Mouse (Mus musculus): ENCODE measurements around the gene Gabrp.

Gabrp gene

GRCm38 (mm10) chr11:33578859-33579258, at the start of gene Gabrp:
Gene Gabrp, minus strand, starts transcription at chr11:33578959.
- DNase-seq = no peak

- peak; percentile 23 for DNase-seq
Observed at GRCm38 (mm10) chr11:33627136-33627742, 48.5 kb upstream of the Gabrp start.

GRCm38 (mm10) chr11:33614218-33614617, 35.5 kb upstream of the Gabrp start:
- peak; percentile 14 for DNase-seq

GRCm38 (mm10) chr11:33607784-33608183, 29.0 kb upstream of the Gabrp start:
- no peak for DNase-seq

GRCm38 (mm10) chr11:33603174-33603573, 24.4 kb upstream of the Gabrp start:
- DNase-seq = no peak

- DNase-seq = no peak
Observed at GRCm38 (mm10) chr11:33598986-33599385, 20.2 kb upstream of the Gabrp start, which contains the start of gene D130052B06Rik. Gene D130052B06Rik, plus strand, starts transcription at chr11:33599302.

GRCm38 (mm10) chr11:33596655-33597054, 17.9 kb upstream of the Gabrp start:
- no peak for DNase-seq

- no peak for DNase-seq
Observed at GRCm38 (mm10) chr11:33592826-33593225, 14.1 kb upstream of the Gabrp start.

- no peak for DNase-seq
Observed at GRCm38 (mm10) chr11:33590771-33591170, 12.0 kb upstream of the Gabrp start.

GRCm38 (mm10) chr11:33586614-33587013, 7.9 kb upstream of the Gabrp start:
- DNase-seq = no peak

GRCm38 (mm10) chr11:33579621-33580020, 862 bp upstream of the Gabrp start:
- no peak for DNase-seq

GRCm38 (mm10) chr11:33574944-33575343, 3.8 kb downstream of the Gabrp start:
- DNase-seq = no peak

- no peak for DNase-seq
Observed at GRCm38 (mm10) chr11:33570413-33570812, 8.3 kb downstream of the Gabrp start.

- no peak for DNase-seq
Observed at GRCm38 (mm10) chr11:33563921-33564320, 14.8 kb downstream of the Gabrp start.

GRCm38 (mm10) chr11:33554123-33554522, 24.6 kb downstream of the Gabrp start:
- peak; percentile 7 for DNase-seq

- no peak for DNase-seq
Observed at GRCm38 (mm10) chr11:33550861-33551560, 27.7 kb downstream of the Gabrp start.

GRCm38 (mm10) chr11:33547386-33547785, 31.4 kb downstream of the Gabrp start:
- DNase-seq = no peak

GRCm38 (mm10) chr11:33544945-33545344, 33.8 kb downstream of the Gabrp start:
- DNase-seq = no peak

GRCm38 (mm10) chr11:33544121-33544520, 34.6 kb downstream of the Gabrp start:
- DNase-seq = no peak

GRCm38 (mm10) chr11:33537390-33538125, 41.2 kb downstream of the Gabrp start:
- DNase-seq = no peak

- no peak for DNase-seq
Observed at GRCm38 (mm10) chr11:33536636-33537035, 42.1 kb downstream of the Gabrp start.

GRCm38 (mm10) chr11:33534541-33534940, 44.2 kb downstream of the Gabrp start:
- DNase-seq = no peak

- DNase-seq = no peak
Observed at GRCm38 (mm10) chr11:33533577-33533976, 45.2 kb downstream of the Gabrp start.

- DNase-seq = no peak
Observed at GRCm38 (mm10) chr11:33529576-33529975, 49.2 kb downstream of the Gabrp start.
